Comparison of ENCODE assay signal across 8 mouse cellular contexts in genomic region chr13:55593254-55593747, GRCm38 (mm10). TPM values are rescaled to one million over a fixed set of nuclear protein-coding genes. Genes with fewer than 3 reads are reported as not detected.
DNase-seq lines count a peak whose midpoint lies in the region; ATAC-seq and TF ChIP-seq lines count a peak whose summit lies in the region.

No protein-coding gene starts in this region.

- TF ChIP-seq EP300 in heart, adult 2 months (IDR thresholded peaks at IDR 0.05; ENCODE audit: insufficient read depth, low read depth, low read length) = no peak

- H3K27me3 ChIP-seq in heart, adult 2 months (ENCODE audit: control insufficient read depth, insufficient read depth, low read length) = no peaks in the 10 kb centered on the region
- peaks cover 14% of the 10 kb centered on the region for H3K27me3 ChIP-seq in forebrain, embryonic 12.5 days
- H3K27me3 ChIP-seq in liver, embryonic 15.5 days = peaks cover 15% of the 10 kb centered on the region

- no peak for DNase-seq in heart, adult 2 months
- no peak for DNase-seq in heart, adult 9 months (ENCODE audit: low spot score in 2 of 2)
- peak; percentile 12 for DNase-seq in CD4-positive, CD25-positive, alpha-beta regulatory T cell, adult 2 months (ENCODE audit: low read depth, low spot score)
- DNase-seq in urinary bladder, postnatal 14 days (ENCODE audit: low spot score) = no peak
- DNase-seq in yolk sac, embryonic 10.5 days (ENCODE audit: low spot score) = no peak
- no peak for DNase-seq in frontal cortex, postnatal 10 days (ENCODE audit: low spot score in 2 of 2)

- intact Hi-C loops in heart, adult 2 months (cut with DNase I) = loop anchor here (2.0 kb wide), 1 partner anchor 230 kb away; the partner anchor contains the start of gene Lman2

- no peaks in the 10 kb centered on the region for H3K79me2 ChIP-seq in heart, adult 2 months (replicated peaks; ENCODE audit: control insufficient read depth, insufficient read depth, low read length)

- no peak for TF ChIP-seq CTCF in heart, adult 2 months (IDR thresholded peaks at IDR 0.05)

- ATAC-seq in forebrain, embryonic 12.5 days (ENCODE audit: low FRiP score) = peak; percentile 65
- ATAC-seq in liver, embryonic 15.5 days (ENCODE audit: insufficient read depth) = peak; percentile 43

- no peak for TF ChIP-seq POLR2A in heart, adult 2 months (IDR thresholded peaks at IDR 0.05; ENCODE audit: insufficient read depth, low read depth, low read length)

- no peaks in the 10 kb centered on the region for H3K9me3 ChIP-seq in forebrain, embryonic 12.5 days
- no peaks in the 10 kb centered on the region for H3K9me3 ChIP-seq in liver, embryonic 15.5 days (replicated peaks)

- H3K4me3 ChIP-seq in heart, adult 2 months = peak overlapping the region; percentile 77
- H3K4me3 ChIP-seq in forebrain, embryonic 12.5 days (replicated peaks) = peak overlapping the region; percentile 68
- peak overlapping the region; percentile 78 for H3K4me3 ChIP-seq in liver, embryonic 15.5 days (replicated peaks)

- H3K4me1 ChIP-seq in heart, adult 2 months (ENCODE audit: control insufficient read depth, insufficient read depth, low read length) = peaks cover 2% of the 10 kb centered on the region; the same call in 1 of the 2 replicates
- H3K4me1 ChIP-seq in forebrain, embryonic 12.5 days = peaks cover 16% of the 10 kb centered on the region
- peaks cover 17% of the 10 kb centered on the region for H3K4me1 ChIP-seq in liver, embryonic 15.5 days (replicated peaks)

- H3K4me2 ChIP-seq in forebrain, embryonic 12.5 days = peak overlapping the region; percentile 73
- peak overlapping the region; percentile 81 for H3K4me2 ChIP-seq in liver, embryonic 15.5 days

- peak overlapping the region; percentile 74 for H3K9ac ChIP-seq in heart, adult 2 months (ENCODE audit: low read depth, low read length)
- H3K9ac ChIP-seq in forebrain, embryonic 12.5 days = peak overlapping the region; percentile 90
- peak overlapping the region; percentile 77 for H3K9ac ChIP-seq in liver, embryonic 15.5 days

- peak overlapping the region; percentile 81 for H3K27ac ChIP-seq in heart, adult 2 months
- H3K27ac ChIP-seq in forebrain, embryonic 12.5 days = peak overlapping the region; percentile 66; the same call in 1 of the 2 replicates
- peak overlapping the region; percentile 58; the same call in 1 of the 2 replicates for H3K27ac ChIP-seq in liver, embryonic 15.5 days (replicated peaks)

- peaks cover 2% of the 10 kb centered on the region for H3K36me3 ChIP-seq in heart, adult 2 months (ENCODE audit: control insufficient read depth, insufficient read depth, low read length)
- H3K36me3 ChIP-seq in forebrain, embryonic 12.5 days (replicated peaks) = peaks cover 39% of the 10 kb centered on the region
- peaks cover 37% of the 10 kb centered on the region for H3K36me3 ChIP-seq in liver, embryonic 15.5 days (replicated peaks)

- WGBS in heart, adult 2 months = under 1% methylated on average over 31 of the region's 31 CpGs
- under 1% methylated on average over 31 of the region's 31 CpGs for WGBS in forebrain, embryonic 12.5 days
- WGBS in liver, embryonic 15.5 days (ENCODE audit: insufficient replicate concordance) = under 1% methylated on average over 31 of the region's 31 CpGs

RNA-seq across cellular contexts. Expression of gene B4galt7, which starts 6.4 kb away (rescaled TPM):
- total RNA-seq in heart, adult 2 months (2021) = 1 to 10 TPM; 8.8 to 9.8 TPM
- 11.4 and 13.2 TPM in 2 replicates for polyA plus RNA-seq in heart, adult 2 months (2012; rRNA removed)
- polyA plus RNA-seq in forebrain, embryonic 12.5 days (2016; fragmentation: Nextera tagmentation; extraction: Ambion mirVana) = 31.4 and 31.7 TPM in 2 replicates
- polyA plus RNA-seq in liver, embryonic 15.5 days (2015; fragmentation: Nextera tagmentation; extraction: Ambion mirVana) = 5.9 and 6.9 TPM in 2 replicates

RNA-seq across cellular contexts. Expression of gene Tmed9, which starts 19.8 kb away (rescaled TPM):
- 10 to 100 TPM; 85.5 to 95.7 TPM for total RNA-seq in heart, adult 2 months (2021)
- 64.5 and 91.4 TPM in 2 replicates for polyA plus RNA-seq in heart, adult 2 months (2012; rRNA removed)
- polyA plus RNA-seq in forebrain, embryonic 12.5 days (2016; fragmentation: Nextera tagmentation; extraction: Ambion mirVana) = 115 and 118 TPM in 2 replicates
- polyA plus RNA-seq in liver, embryonic 15.5 days (2015; fragmentation: Nextera tagmentation; extraction: Ambion mirVana) = 55.2 and 63.2 TPM in 2 replicates

RNA-seq across cellular contexts. Expression of gene Fam193b, which starts 22.4 kb away (rescaled TPM):
- 10 to 100 TPM; 11.2 to 13.0 TPM for total RNA-seq in heart, adult 2 months (2021)
- polyA plus RNA-seq in heart, adult 2 months (2012; rRNA removed) = 43.9 and 46.1 TPM in 2 replicates
- 61.6 and 64.7 TPM in 2 replicates for polyA plus RNA-seq in forebrain, embryonic 12.5 days (2016; fragmentation: Nextera tagmentation; extraction: Ambion mirVana)
- polyA plus RNA-seq in liver, embryonic 15.5 days (2015; fragmentation: Nextera tagmentation; extraction: Ambion mirVana) = 7.5 and 11.0 TPM in 2 replicates

RNA-seq across cellular contexts. Expression of gene Caml, which starts 29.5 kb away (rescaled TPM):
- total RNA-seq in heart, adult 2 months (2021) = 10 to 100 TPM; 10.4 to 10.9 TPM
- polyA plus RNA-seq in heart, adult 2 months (2012; rRNA removed) = 11.7 and 14.9 TPM in 2 replicates
- 68.1 and 73.2 TPM in 2 replicates for polyA plus RNA-seq in forebrain, embryonic 12.5 days (2016; fragmentation: Nextera tagmentation; extraction: Ambion mirVana)
- 13.3 and 14.7 TPM in 2 replicates for polyA plus RNA-seq in liver, embryonic 15.5 days (2015; fragmentation: Nextera tagmentation; extraction: Ambion mirVana)

RNA-seq across cellular contexts. Expression of gene Ddx46, which starts 41.5 kb away (rescaled TPM):
- total RNA-seq in heart, adult 2 months (2021) = 10 to 100 TPM; 20.8 to 21.1 TPM
- 7.9 and 14.8 TPM in 2 replicates for polyA plus RNA-seq in heart, adult 2 months (2012; rRNA removed)
- 47.4 and 52.4 TPM in 2 replicates for polyA plus RNA-seq in forebrain, embryonic 12.5 days (2016; fragmentation: Nextera tagmentation; extraction: Ambion mirVana)
- polyA plus RNA-seq in liver, embryonic 15.5 days (2015; fragmentation: Nextera tagmentation; extraction: Ambion mirVana) = 13.2 and 14.0 TPM in 2 replicates
